Mouse (Mus musculus): Measurements from ENCODE around the gene Sec14l2.

The Sec14l2 gene

GRCm38 (mm10) chr11:4122742-4123579 lies at the start of gene Sec14l2:
Sec14l2 (minus strand) TSS chr11:4123415.
- DNase-seq (ENCODE audit: low spot score in 2 of 2): no peak

GRCm38 (mm10) chr11:4166467-4167090 lies 43.4 kb upstream of the Sec14l2 start:
- DNase-seq (ENCODE audit: low spot score in 2 of 2): no peak

GRCm38 (mm10) chr11:4164701-4165100 lies 41.5 kb upstream of the Sec14l2 start:
- no peak for DNase-seq (ENCODE audit: low spot score in 2 of 2)

DNA sequence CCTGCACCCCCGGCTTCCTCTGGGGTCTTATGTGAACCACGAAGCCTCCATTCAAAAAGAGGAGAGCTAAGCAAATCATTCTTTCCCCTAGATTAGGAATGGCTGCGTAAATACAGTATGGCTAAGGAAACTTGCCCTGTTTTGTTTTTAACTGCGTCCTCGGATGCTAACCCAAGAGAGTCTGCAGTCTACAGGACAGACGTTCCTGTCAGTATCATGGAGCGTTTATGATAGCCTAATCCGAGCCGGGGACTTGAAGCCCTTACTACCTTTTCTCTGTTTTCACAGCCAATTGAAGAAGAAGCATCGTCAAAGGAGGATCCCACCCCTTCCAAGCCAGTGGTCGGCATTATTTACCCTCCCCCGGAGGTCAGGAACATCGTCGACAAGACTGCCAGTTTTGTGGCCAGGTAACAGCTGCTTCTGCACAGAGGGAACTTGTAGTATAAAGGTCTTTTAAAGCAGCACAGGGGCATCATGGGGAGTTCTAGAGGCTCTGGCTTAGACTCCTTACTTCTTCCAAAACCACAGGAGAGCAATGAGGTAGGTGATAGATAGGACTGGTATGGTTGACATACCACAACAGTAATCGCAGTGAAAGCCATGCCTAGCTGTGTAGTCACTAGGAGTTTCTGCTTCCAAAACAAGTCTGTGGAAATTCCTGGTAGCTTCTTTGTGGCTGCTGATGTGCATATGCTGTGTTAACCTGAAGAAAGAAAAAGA lies 37.7 kb upstream of the Sec14l2 start:
- DNase-seq (ENCODE audit: low spot score in 2 of 2): no peak

GRCm38 (mm10) chr11:4159808-4160708 lies 36.8 kb upstream of the Sec14l2 start, which contains the start of the genes Ccdc157 and Sf3a1:
Ccdc157 (minus strand) TSS chr11:4160293.
Sf3a1 (plus strand) TSS chr11:4160350.
- peak; percentile 89 to 92 for DNase-seq (ENCODE audit: low spot score in 2 of 2)

DNA sequence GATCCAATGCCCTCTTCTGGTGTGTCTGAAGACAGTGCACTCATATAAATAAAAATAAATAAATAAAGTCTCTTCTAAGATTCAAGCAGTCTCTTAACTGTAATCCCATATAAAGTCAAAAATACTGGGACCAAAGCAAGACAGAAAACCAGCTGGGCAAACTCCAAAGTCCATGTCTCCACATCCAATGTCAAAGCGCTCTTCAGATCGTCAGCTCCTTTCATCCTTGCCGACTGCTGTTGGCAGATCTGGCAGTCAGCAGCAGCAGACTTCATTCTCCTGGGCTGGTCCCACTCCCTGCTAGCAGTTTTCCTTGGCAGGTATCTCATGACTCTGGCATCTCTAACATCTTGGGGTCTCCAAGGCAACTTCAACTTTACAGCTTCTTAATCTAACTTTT lies 35.5 kb upstream of the Sec14l2 start:
- no peak for DNase-seq (ENCODE audit: low spot score in 2 of 2)

- DNase-seq (ENCODE audit: low spot score in 2 of 2): no peak
Measured at GRCm38 (mm10) chr11:4155641-4156040, 32.4 kb upstream of the Sec14l2 start.

- no peak for DNase-seq (ENCODE audit: low spot score in 2 of 2)
Measured at GRCm38 (mm10) chr11:4153694-4154093, 30.5 kb upstream of the Sec14l2 start.

- DNase-seq (ENCODE audit: low spot score in 2 of 2): no peak
Measured at GRCm38 (mm10) chr11:4149886-4150285, 26.7 kb upstream of the Sec14l2 start.

GRCm38 (mm10) chr11:4148536-4149156 lies 25.4 kb upstream of the Sec14l2 start:
- DNase-seq (ENCODE audit: low spot score in 2 of 2): no peak

DNA sequence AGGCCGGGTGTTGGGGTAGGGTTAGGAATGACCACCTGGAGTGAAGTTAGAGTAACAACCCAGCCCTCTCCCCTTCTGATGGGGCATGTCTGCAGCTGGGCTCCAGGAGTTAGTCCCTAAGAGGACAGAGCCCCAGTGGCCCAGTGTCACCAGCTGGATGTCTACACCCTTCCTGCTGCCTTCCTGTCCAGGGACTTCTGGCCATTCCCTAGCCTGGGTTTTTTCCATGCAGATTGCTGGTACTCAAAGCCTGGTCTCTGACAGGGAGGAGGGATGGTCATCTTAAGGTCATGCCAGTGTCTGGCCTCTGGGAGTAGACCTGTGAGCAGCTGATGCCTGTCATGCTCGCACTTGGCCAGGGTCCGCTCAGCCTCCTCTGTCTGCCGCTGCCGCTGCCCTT lies 24.9 kb upstream of the Sec14l2 start:
- no peak for DNase-seq (ENCODE audit: low spot score in 2 of 2)

DNA sequence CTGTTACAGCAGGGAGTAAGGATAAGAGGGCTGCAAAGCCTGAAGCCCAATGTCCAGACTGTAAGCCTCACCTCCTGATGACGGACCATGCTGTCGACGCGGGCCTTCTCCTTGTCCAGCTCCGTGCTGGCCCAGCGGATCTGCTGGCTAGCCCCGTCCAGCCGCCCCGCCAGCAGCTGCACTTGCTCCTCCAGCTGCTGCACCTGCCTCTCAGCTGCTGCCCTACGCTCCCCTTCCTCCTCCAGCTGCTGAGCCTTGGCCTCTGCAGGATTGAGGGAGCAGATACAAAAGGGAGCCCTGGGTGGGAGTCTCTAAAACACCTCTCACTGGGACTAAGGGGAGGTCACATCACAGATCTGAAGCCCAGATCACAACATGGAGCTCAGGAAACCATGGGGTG lies 23.9 kb upstream of the Sec14l2 start:
- DNase-seq (ENCODE audit: low spot score in 2 of 2): no peak

GRCm38 (mm10) chr11:4146381-4146780 lies 23.2 kb upstream of the Sec14l2 start:
- DNase-seq (ENCODE audit: low spot score in 2 of 2): no peak

- no peak for DNase-seq (ENCODE audit: low spot score in 2 of 2)
Measured at GRCm38 (mm10) chr11:4143281-4144062, 20.3 kb upstream of the Sec14l2 start.

- no peak for DNase-seq (ENCODE audit: low spot score in 2 of 2)
Measured at GRCm38 (mm10) chr11:4142352-4142751, 19.1 kb upstream of the Sec14l2 start.

- no peak for DNase-seq (ENCODE audit: low spot score in 2 of 2)
Measured at GRCm38 (mm10) chr11:4141505-4141904, 18.3 kb upstream of the Sec14l2 start.

DNA sequence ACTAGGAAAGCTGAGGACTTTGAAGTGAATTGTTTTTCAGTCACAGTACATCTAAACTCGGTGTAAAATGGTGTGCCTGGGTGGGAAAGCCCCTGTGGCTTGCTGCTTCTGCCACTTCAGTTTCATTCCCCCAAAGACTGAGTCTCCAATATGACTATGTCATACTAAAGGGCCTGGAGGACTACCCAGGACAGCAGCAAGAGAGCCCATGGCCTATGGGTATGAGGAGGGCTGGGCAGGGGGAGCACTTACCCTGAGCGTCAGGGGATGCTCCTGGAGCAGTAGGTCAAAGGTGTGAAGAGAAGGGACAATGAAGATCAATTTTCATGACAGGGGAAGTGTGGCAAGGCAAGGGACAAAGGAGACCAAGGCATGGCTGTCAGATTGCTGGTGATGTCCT lies 15.7 kb upstream of the Sec14l2 start:
- DNase-seq (ENCODE audit: low spot score in 2 of 2): no peak

- peak; percentile 82 to 88 for DNase-seq (ENCODE audit: low spot score in 2 of 2)
Measured at GRCm38 (mm10) chr11:4134986-4135935, 12.0 kb upstream of the Sec14l2 start, which contains the start of gene Rnf215. Rnf215 (plus strand) TSS chr11:4135202.

GRCm38 (mm10) chr11:4134400-4134799 lies 11.2 kb upstream of the Sec14l2 start:
- DNase-seq (ENCODE audit: low spot score in 2 of 2): no peak

Measured in spleen, postnatal 14 days (tissue).